Mouse (Mus musculus) adrenal gland, postnatal 36 days (tissue): ENCODE measurements around the gene Amfr. TPM values are rescaled to one million over a fixed set of nuclear protein-coding genes. Genes with fewer than 3 reads are reported as not detected.

Experiments used
- DNase-seq, 2 experiments: peaks; one replicate each; pipeline ENCODE4 v3.0.0; 2021; ENCODE audit warnings: mixed read lengths in 1 of 2
- microRNA-seq: library from miRNA; unstranded; fragments of <30 nt; microRNA quantifications from one replicate; pipeline ENCODE4 v1.2.0, GENCODE M21; 2021
- total RNA-seq, 2 experiments: library from RNA; stranded (reverse); gene quantifications; 2 replicates each; pipeline ENCODE4 v1.2.3; 2021

Gene Amfr
- total RNA-seq, 2 experiments from 2014 or later, result 232 to 320 TPM

DNA sequence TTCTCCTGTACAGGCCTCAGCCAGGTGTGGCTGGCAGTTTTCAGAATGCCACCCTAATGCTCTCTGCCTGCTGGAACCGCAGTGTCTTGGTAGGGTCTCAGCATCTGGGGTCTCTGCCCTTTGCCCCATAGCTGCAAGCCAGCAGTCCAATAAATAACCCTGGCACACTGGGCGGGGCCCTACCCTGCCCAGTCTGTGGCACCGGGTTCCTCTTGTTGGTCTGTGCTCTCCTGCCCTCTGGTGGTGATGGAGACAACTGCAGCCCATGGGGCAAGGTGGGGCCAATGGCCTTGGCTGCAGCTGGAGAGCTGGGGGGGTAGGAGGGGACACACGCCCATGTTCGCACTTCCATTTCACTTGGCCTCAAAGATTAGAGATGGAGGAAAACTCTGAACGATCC lies 79.8 kb downstream of the Amfr start:
- DNase-seq, result peak; percentile 75 to 82

DNA sequence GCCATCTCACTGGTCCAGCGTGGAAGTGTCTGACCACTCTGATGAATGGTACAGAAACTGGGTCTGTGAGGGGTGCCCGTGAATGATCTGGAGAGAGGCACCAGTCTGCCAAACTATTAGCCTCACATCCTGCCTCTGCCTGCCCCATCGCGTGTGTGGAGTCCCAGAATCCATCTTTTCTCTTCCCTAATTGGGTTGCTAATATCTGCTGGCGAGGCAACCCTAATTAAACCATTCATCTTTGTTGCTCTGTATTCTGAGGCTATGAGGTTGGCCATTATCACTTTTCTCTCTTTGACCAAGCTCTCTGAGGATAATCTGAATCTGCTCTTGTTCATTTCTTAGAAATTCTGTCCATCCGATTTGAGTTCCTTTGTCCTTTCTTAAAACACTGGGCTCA lies 81.3 kb downstream of the Amfr start:
- no peak for DNase-seq

DNA sequence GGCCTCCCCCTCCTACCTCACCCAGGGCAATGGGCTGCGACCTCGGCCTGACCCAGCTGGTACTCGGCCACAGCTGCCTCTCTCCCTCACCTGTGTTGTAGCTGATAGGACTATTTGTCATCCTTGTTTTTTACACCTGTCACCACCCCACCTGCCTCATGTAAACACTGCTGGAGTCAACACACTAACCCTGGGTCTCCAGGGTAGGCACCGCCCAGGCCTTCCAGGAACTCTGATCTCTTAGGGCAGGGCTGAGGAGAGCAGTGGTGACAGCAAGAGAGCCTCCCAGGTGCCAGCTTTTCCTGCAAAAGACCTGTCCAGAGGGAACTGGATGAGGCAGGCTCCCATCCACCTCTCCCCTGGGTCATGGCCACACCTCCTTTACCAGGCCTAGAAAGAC lies 83.4 kb downstream of the Amfr start:
- DNase-seq, result no peak

DNA sequence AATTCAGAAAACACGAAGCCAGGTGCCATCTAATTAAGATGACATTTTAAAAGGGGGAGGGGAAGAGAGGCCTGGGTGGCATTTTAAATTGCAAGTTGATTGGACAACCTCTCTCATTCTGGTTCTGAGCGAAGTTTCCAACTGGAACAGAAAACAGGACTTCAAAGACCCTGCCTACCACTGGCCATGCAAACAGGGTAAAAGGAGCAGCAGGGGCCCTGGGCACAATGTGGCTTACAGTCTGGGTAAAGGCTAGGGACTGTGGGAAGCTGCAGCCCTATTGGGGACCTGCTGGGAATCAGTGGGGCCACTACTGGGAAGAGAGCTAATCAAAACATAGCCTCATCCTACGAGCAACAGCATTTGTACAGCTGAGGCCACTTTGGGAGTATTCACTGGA lies 87.1 kb downstream of the Amfr start:
- no peak for DNase-seq

DNA sequence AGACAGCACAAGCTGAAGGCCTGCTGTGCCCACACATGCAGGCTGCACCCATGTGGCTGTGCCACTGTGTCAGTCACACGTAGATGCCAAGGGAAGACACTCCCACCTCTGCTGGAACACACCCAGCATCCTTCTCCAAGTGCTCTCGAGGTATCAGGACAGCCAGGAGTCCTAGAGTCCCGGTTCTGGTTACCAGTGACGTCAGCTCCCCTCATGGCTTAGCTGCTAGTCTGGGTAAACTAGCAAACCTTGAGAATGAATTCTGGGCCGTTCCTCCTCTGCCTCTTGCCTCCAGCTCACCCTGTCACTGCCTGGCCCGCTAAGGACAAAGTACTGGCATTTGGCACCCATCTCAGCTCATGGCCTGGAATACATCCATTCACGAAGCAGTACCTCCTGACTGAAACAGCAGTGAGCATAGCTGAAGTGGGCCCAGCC lies 88.7 kb downstream of the Amfr start:
- DNase-seq, result no peak

Small RNAs within 50 kb of the gene (microRNA-seq; reads per million reads assigned to microRNA genes)
- gene Gm24159, result not detected

Other genes starting within 250 kb of the Amfr start
- 10 to 100 TPM; 24.6 to 27.8 TPM for gene Gnao1, start 202.9 kb downstream of the Amfr start, total RNA-seq
- gene Nudt21, start 24.2 kb upstream of the Amfr start, total RNA-seq, result 10 to 100 TPM; 39.6 to 39.9 TPM
- 10 to 100 TPM; 20.7 to 21.0 TPM for gene Ogfod1, start 24.4 kb upstream of the Amfr start, total RNA-seq
- 10 to 100 TPM; 16.6 to 21.2 TPM for gene Bbs2, start 86.1 kb upstream of the Amfr start, total RNA-seq
- not detected for gene Mt4, start 124.4 kb upstream of the Amfr start, total RNA-seq
- gene Mt3, start 139.8 kb upstream of the Amfr start, total RNA-seq, result 1 to 10 TPM; 4.1 to 5.9 TPM
- gene Mt2, start 159.8 kb upstream of the Amfr start, total RNA-seq, result 100 to 1,000 TPM; 138 to 410 TPM
- 100 to 1,000 TPM; 298 to 394 TPM for gene Mt1, start 166.2 kb upstream of the Amfr start, total RNA-seq
- 10 to 100 TPM; 15.7 to 16.1 TPM for gene Nup93, start 201.7 kb upstream of the Amfr start, total RNA-seq